Mouse (Mus musculus) neural tube, embryonic 13.5 days (tissue): ENCODE results near the gene Syce1. TPM values are rescaled to one million over a fixed set of nuclear protein-coding genes. Genes with fewer than 3 reads are reported as not detected.
"Not testable (repeated sequence)": the region's sequence is repeated elsewhere in the genome, so short reads cannot be mapped to it uniquely, and the experiment has no call there.

ENCODE experiments used
- ATAC-seq: fragments of 200-750 bp; cut with Nextera tagmentation; 2 replicates; pipeline ENCODE4 v1.8.0; 2017; ENCODE audit warnings: low read depth, mild to moderate bottlenecking, moderate TSS enrichment, moderate library complexity
- H3K27ac ChIP-seq: fragments of 300-500 bp; sonication (generic); replicated peaks from 2 replicates; pipeline ENCODE4 v1.5.1; 2015; ENCODE audit warnings: moderate library complexity, mild to moderate bottlenecking, inconsistent platforms
- H3K27me3 ChIP-seq: fragments of 300-500 bp; sonication (generic); 2 replicates; pipeline ENCODE4 v1.6.1; 2015; ENCODE audit warnings: mild to moderate bottlenecking, inconsistent platforms
- H3K36me3 ChIP-seq: fragments of 300-500 bp; sonication (generic); 2 replicates; pipeline ENCODE4 v1.6.1; 2015; ENCODE audit warnings: mild to moderate bottlenecking, inconsistent platforms
- H3K4me1 ChIP-seq: fragments of 300-500 bp; sonication (generic); replicated peaks from 2 replicates; pipeline ENCODE4 v1.6.1; 2015; ENCODE audit warnings: inconsistent platforms
- H3K4me2 ChIP-seq: fragments of 300-500 bp; sonication (generic); 2 replicates; pipeline ENCODE4 v1.6.1; 2015; ENCODE audit warnings: inconsistent platforms, mild to moderate bottlenecking, moderate library complexity
- H3K4me3 ChIP-seq: fragments of 300-500 bp; sonication (generic); 2 replicates; pipeline ENCODE4 v1.5.1; 2015; ENCODE audit warnings: mild to moderate bottlenecking, inconsistent platforms
- H3K9ac ChIP-seq: fragments of 300-500 bp; sonication (generic); 2 replicates; pipeline ENCODE4 v1.6.1; 2015; ENCODE audit warnings: moderate library complexity, mild to moderate bottlenecking, inconsistent platforms
- H3K9me3 ChIP-seq: fragments of 300-500 bp; sonication (generic); 2 replicates; pipeline ENCODE4 v1.6.1; 2016; ENCODE audit warnings: inconsistent platforms
- WGBS: fragments of 180-500 bp; shearing (Covaris S2); methylation state at CpG from one replicate; pipeline ENCODE4 v1.1.7; 2015; 5-methylcytosine and 5-hydroxymethylcytosine counted together
- polyA plus RNA-seq: library from polyadenylated mRNA; unstranded; fragments of >200 nt; fragmentation: Nextera tagmentation; extraction: Ambion mirVana; gene quantifications from 2 replicates; pipeline ENCODE4 v1.2.1, GENCODE M21; 2015

Gene Syce1
- polyA plus RNA-seq, 1 experiment from 2014 or later = 0.13 TPM

DNA sequence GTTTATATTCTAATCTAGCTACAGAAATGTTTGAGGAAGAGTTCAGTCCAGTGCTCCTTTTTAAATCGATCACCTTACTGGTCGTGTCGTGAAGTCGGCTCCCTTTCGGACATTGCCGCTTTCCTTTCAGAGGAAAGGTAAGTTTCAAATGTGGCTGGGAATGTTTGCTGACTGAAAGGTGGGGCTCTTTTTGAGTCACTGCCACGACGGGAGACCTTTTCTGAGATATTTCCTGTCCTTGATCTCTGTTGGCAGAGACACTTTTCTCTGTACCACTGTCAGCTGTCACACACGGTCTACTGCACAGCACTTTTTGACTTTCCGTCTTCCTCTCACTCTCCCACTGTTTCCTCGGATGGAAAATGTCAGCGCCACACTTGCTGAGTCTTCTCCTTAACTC, 25.2 kb upstream of the Syce1 start:
- H3K9me3 ChIP-seq = no peaks in the 10 kb centered on the region
- 92% methylated on average over 12 of the region's 12 CpGs for WGBS
- no peak for ATAC-seq

DNA sequence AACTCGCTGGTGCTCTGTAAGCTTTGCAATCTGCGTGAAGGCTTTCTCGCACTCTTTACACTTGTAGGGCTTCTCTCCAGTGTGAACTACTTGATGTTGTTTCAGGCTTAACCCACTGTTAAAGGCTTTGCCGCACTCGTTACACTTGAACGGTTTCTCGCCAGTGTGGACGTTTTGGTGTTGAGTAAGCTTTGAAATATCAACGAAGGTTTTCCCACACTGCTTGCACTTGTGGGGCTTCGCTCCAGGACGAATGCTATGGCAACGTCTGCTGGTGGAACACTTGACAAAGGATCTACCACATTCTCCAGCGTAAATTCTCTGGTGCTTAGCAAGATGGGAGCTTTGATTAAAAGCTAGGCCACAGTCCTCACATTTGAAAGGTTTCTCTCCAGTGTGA, 24.1 kb upstream of the Syce1 start:
- no peak for ATAC-seq
- Histone ChIP-seq H3K9me3 (no peaks in the 10 kb centered on the region), H3K9ac (no peak overlapping the region), H3K4me2 (no peak overlapping the region), H3K36me3 (peaks cover 41% of the 10 kb centered on the region), H3K27me3 (no peaks in the 10 kb centered on the region), H3K27ac (no peak overlapping the region), H3K4me1 (no peaks in the 10 kb centered on the region), H3K4me3 (no peak overlapping the region)
- 89% methylated on average over 13 of the region's 13 CpGs for WGBS

More for the DNA sequence above, 25.2 kb upstream of the Syce1 start:
- Histone ChIP-seq H3K9ac (no peak overlapping the region), H3K27me3 (no peaks in the 10 kb centered on the region), H3K4me2 (no peak overlapping the region), H3K4me3 (no peak overlapping the region), H3K36me3 (peaks cover 41% of the 10 kb centered on the region), H3K27ac (no peak overlapping the region), H3K4me1 (no peaks in the 10 kb centered on the region)

DNA sequence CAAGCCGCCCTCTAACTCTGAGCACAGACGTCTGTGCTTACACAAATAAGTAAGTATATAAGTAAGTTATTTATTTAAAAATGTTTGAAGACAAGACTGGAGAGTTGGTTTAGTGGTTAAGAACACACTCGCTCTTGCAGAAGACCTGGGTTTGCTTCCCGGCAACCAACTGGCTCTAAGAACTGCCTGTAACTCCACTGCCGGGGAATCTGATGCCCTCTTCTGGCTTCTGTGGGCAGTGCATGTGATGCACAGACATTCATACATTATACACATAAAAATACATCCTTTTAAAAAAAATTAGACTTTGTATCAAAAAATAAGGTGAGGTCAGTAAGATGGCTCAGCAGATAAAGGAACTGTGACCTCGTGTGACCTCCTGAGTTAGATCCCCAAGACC, 22.8 kb upstream of the Syce1 start:
- Histone ChIP-seq H3K4me2 (no peak overlapping the region), H3K36me3 (peaks cover 41% of the 10 kb centered on the region), H3K4me3 (no peak overlapping the region), H3K27ac (no peak overlapping the region), H3K9ac (no peak overlapping the region), H3K9me3 (no peaks in the 10 kb centered on the region), H3K27me3 (no peaks in the 10 kb centered on the region), H3K4me1 (no peaks in the 10 kb centered on the region)
- 94% methylated on average over 6 of the region's 6 CpGs for WGBS
- ATAC-seq = no peak

DNA sequence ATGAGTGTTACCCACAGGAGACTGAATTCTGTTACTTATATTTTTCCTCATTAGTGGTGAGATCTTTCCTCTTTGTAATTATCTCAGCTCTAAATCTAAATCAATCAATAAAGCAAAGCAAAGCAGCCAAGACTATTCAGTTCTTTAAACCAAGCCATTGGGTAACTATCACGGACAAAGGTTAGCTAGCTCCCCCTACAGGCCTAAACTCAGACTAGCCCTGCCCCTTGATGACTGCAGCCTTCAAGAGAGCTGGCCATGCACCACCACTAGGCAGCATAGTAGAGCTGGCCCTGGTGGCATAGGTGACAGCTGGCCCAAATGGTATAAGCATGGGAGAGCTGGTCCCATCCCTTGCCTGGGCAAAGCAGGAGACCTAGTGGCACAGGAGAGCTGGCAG, 18.1 kb upstream of the Syce1 start:
- Histone ChIP-seq H3K36me3 (peaks cover 12% of the 10 kb centered on the region), H3K9ac (no peak overlapping the region), H3K4me2 (no peak overlapping the region), H3K9me3 (no peaks in the 10 kb centered on the region), H3K4me3 (no peak overlapping the region), H3K27ac (no peak overlapping the region), H3K4me1 (no peaks in the 10 kb centered on the region), H3K27me3 (no peaks in the 10 kb centered on the region)
- no peak for ATAC-seq
- WGBS = 22% methylated on average over 1 of the region's 1 CpGs

DNA sequence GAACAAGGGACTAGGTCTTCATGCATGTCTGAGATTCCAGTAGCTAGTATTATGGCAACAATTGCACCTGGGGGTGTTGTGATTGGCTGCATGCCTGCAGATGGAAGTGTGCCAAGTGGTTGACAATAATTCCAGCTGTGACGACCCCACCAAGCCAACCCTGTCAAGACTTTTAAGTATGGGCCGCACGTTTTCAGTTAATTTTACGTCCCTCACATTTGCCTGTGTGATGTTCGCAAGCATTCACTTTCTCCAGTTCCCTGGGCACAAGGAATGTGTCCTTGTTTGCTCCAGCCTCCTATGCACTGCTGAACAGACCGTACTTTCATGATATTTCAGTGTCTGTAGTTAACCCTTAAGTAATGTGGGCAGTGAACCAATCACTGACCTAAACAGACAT, 15.0 kb upstream of the Syce1 start:
- H3K9ac ChIP-seq = no peak overlapping the region
- no peak overlapping the region for H3K4me2 ChIP-seq
- H3K27ac ChIP-seq = no peak overlapping the region
- H3K4me1 ChIP-seq = no peaks in the 10 kb centered on the region
- peaks cover 6% of the 10 kb centered on the region for H3K36me3 ChIP-seq
- no peak overlapping the region for H3K4me3 ChIP-seq
- 61% methylated on average over 6 of the region's 6 CpGs for WGBS
- no peaks in the 10 kb centered on the region for H3K27me3 ChIP-seq
- no peaks in the 10 kb centered on the region for H3K9me3 ChIP-seq
- ATAC-seq = no peak

DNA sequence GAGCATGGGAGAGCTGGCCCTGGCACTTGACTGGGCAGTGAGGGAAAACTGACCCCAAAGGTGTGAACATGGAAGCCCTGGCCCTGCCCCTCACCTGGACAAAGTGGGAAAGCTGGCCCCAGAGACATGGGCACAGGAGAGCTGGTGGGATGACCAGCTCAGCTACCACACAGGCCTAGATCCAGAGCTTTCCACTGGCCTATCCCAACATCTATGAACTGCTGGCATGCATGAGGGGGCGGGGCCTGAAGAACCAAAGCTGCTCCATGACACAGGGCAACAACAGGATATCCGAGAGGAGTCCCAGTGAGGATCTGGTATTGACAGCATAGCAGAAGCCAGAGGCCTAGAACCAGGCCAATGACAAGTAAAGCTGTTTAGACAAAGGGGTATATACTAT, 10.6 kb upstream of the Syce1 start:
- H3K36me3 ChIP-seq = no peaks in the 10 kb centered on the region
- H3K4me3 ChIP-seq = no peak overlapping the region
- no peak overlapping the region for H3K9ac ChIP-seq
- no peaks in the 10 kb centered on the region for H3K4me1 ChIP-seq
- H3K9me3 ChIP-seq = no peaks in the 10 kb centered on the region
- no peaks in the 10 kb centered on the region for H3K27me3 ChIP-seq
- no peak for ATAC-seq
- no peak overlapping the region for H3K27ac ChIP-seq
- 64% methylated on average over 2 of the region's 2 CpGs for WGBS
- no peak overlapping the region for H3K4me2 ChIP-seq

DNA sequence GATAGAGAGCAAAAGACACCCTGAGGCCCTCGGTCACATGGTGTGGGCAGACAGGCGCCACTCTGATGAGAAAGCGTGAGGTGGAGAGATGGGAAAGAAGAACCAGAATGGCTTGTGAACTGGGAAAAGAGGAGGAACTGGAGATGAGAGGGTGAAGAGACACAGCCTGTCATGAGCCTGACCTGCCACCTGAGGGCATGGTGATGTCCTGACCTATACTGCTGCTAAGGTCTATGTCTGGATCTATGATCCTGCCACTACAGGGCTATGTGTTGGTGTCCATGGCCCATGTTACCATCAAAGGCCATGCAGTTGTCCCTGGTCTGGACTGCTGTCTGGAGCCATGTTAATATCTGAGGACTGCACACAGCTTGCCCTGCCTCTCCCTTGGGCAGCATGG, 10.0 kb upstream of the Syce1 start:
- WGBS = 86% methylated on average over 3 of the region's 3 CpGs
- Histone ChIP-seq H3K27ac (no peak overlapping the region), H3K27me3 (no peaks in the 10 kb centered on the region), H3K4me3 (no peak overlapping the region), H3K36me3 (no peaks in the 10 kb centered on the region), H3K4me1 (no peaks in the 10 kb centered on the region), H3K9ac (no peak overlapping the region), H3K9me3 (no peaks in the 10 kb centered on the region), H3K4me2 (no peak overlapping the region)
- ATAC-seq = no peak

DNA sequence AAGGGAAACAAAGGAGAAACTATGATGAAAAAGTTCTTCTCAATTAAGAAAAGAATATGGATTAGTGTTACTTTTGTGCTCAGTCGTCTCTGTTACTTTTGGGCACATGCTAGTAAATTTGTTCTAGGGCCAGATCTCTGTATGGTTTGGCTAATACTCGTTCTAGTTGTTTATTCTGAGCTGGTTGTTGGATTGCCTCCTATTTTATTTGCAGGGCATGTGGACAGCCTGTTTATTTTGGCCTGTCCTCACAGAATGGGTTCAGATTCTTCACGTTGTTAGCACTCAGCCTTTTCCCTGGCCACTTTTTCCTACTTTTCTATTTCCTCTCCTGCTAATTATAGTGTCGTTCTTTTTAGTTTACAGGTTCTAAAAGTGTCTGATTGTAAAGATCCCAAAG, 5.9 kb upstream of the Syce1 start:
- WGBS = 72% methylated on average over 4 of the region's 4 CpGs
- H3K9me3 ChIP-seq = no peaks in the 10 kb centered on the region
- H3K9ac ChIP-seq = no peak overlapping the region

DNA sequence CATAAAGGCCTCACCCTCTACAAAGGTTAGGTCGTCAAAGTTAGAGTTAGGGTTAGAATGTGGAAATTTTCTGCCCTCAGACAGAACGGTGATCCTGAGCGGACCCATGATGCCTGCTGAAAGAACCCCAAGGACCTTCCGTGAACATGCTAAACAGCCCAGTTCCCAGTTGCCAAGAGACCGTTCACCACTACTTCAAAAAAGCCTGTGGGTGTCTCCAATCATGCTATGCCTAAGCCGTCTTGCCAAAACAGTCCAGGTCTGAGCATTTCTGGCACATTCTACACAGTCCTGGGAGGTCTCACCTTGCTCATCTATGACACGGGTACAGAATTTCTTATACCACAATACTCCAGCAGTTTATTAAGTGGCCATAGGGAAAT, 392 bp upstream of the Syce1 start:
- no peak for ATAC-seq
- no peaks in the 10 kb centered on the region for H3K27me3 ChIP-seq
- H3K9ac ChIP-seq = no peak overlapping the region
- no peaks in the 10 kb centered on the region for H3K9me3 ChIP-seq
- H3K4me1 ChIP-seq = no peaks in the 10 kb centered on the region
- H3K4me2 ChIP-seq = no peak overlapping the region
- no peaks in the 10 kb centered on the region for H3K36me3 ChIP-seq
- no peak overlapping the region for H3K27ac ChIP-seq
- no peak overlapping the region for H3K4me3 ChIP-seq
- 89% methylated on average over 7 of the region's 7 CpGs for WGBS

More for the DNA sequence above, 5.9 kb upstream of the Syce1 start:
- no peak overlapping the region for H3K4me3 ChIP-seq
- H3K4me2 ChIP-seq = no peak overlapping the region
- no peak for ATAC-seq
- H3K27me3 ChIP-seq = no peaks in the 10 kb centered on the region
- H3K27ac ChIP-seq = no peak overlapping the region
- H3K36me3 ChIP-seq = no peaks in the 10 kb centered on the region
- H3K4me1 ChIP-seq = no peaks in the 10 kb centered on the region

DNA sequence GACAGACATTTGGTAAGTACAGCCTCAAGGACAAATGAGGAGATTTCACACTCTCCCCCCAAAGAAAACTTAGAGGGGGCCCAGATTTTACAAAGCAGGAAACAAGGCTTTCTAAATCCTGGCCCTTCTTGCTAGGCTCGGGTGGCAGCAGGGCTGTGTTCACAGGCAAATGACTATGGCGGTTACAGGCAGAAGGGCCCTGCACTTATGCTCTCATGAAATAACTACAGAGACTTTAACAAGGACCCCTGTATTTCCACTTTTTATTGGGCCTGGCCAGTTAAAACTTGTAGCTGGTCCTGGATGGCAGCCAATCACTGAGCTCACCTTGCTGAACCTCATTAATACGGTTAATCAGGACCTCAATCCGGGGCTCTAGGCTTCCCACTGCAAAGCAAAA, 7.1 kb downstream of the Syce1 start:
- no peaks in the 10 kb centered on the region for H3K36me3 ChIP-seq
- no peak for ATAC-seq

DNA sequence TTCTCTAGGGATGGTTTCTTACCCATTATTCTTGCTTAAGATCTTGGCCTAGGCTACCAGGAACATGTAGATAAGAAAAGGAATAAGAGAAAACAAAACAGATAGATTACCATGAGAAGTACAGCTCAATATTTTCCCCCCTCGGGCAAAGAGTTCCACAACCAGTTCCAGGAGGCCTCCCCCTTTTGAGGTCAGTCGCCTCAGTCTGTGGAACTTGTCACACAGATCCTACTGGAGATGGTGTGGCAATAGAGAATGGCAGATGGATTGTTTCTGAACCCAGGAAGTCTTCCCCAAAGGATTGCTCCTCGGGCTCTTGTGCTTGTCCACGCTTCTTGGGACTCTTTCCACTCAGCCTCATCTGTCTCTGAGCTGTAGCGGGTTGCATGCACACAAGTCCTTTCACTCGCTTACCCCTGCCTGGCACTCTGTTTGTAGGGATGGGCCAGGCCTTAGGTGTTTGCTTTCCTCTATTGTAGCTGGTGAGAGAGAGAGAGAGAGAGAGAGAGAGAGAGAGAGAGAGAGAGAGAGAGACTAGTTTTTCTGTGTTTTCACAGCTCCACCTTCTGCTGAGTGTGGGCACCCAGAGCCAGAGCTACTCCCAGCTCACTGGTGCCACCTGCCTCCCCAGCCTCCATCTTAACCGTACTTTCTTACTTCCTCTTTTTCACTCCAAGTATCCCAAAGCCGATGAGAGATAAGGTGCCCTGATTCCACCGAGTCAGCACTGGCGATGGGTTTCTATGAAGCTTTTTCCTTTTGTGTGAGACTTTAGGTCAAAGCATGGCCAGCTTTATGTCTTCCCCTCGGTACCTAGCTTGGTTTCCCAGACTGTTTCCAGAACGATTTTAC, 21.5 kb downstream of the Syce1 start:
- no peak for ATAC-seq
- H3K4me2 ChIP-seq = no peak overlapping the region
- H3K27me3 ChIP-seq = no peaks in the 10 kb centered on the region
- no peaks in the 10 kb centered on the region for H3K9me3 ChIP-seq
- no peak overlapping the region for H3K27ac ChIP-seq
- no peak overlapping the region for H3K4me3 ChIP-seq
- H3K4me1 ChIP-seq = no peaks in the 10 kb centered on the region
- 79% methylated on average over 12 of the region's 12 CpGs for WGBS
- no peaks in the 10 kb centered on the region for H3K36me3 ChIP-seq
- no peak overlapping the region for H3K9ac ChIP-seq

More for the DNA sequence above, 7.1 kb downstream of the Syce1 start:
- H3K27ac ChIP-seq = no peak overlapping the region
- 87% methylated on average over 4 of the region's 4 CpGs for WGBS
- no peak overlapping the region for H3K9ac ChIP-seq
- no peak overlapping the region for H3K4me2 ChIP-seq
- H3K4me3 ChIP-seq = no peak overlapping the region
- no peaks in the 10 kb centered on the region for H3K27me3 ChIP-seq
- H3K9me3 ChIP-seq = no peaks in the 10 kb centered on the region
- H3K4me1 ChIP-seq = no peaks in the 10 kb centered on the region

DNA sequence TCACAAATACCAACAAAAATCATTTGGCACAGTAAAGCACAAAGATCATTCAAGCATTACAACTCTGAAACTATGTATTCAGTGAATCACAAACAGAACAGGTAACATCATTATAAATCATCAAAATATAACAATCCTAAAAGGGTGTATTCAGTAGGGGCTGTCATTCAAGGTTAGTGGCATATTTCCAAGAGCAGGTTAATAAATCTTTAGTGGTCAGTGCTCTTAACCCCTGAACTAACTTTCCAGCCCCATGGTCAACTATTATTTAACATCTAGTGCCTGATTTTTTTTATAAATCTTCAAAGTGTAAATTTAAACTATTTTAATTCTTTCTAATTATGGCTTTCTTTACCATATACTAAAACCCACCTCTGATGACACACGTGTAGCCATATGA, 22.3 kb downstream of the Syce1 start:
- not testable (repeated sequence) for H3K9ac ChIP-seq, H3K36me3 ChIP-seq, ATAC-seq, H3K27ac ChIP-seq, H3K4me1 ChIP-seq, H3K9me3 ChIP-seq, H3K27me3 ChIP-seq, H3K4me3 ChIP-seq, H3K4me2 ChIP-seq
- WGBS = 74% methylated on average over 1 of the region's 1 CpGs

DNA sequence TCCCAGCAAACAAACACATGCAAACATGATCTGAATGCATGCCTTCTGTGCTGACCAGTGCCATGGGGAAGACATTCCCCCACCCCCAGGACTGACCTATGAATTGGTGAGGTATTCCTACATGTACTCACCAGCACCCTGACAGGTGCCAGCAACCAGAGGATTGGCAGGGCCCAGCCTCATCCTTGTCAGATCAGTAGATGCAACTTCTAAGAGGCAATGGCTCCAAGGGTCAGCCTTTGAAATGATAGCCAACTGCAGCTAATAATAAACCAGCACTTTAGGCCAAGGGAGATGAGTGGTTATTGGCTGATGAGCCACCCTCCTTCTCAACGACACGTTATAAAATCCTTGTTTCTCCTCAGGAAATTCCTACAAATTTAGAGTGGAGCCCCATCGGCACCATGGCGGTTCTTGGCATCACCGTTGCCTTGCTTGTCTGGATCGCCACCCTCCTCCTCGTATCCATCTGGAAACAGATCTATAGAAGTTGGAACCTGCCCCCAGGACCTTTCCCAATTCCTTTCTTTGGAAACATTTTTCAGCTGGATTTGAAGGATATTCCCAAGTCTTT, 24.1 kb downstream of the Syce1 start, which contains the start of gene Cyp2e1:
Cyp2e1 (plus strand) TSS at position 293 of the 574 bp plus-strand sequence.
- H3K4me2 ChIP-seq = no peak within 1 kb of the TSS
- WGBS = 78% methylated on average over 7 of the region's 7 CpGs
- no peak within 1 kb of the TSS for H3K27ac ChIP-seq
- ATAC-seq = no peak
- H3K4me1 ChIP-seq = no peaks in the 10 kb centered on the region
- H3K4me3 ChIP-seq = no peak within 1 kb of the TSS
- H3K9me3 ChIP-seq = no peaks in the 10 kb centered on the region
- no peaks in the 10 kb centered on the region for H3K36me3 ChIP-seq
- no peak within 1 kb of the TSS for H3K9ac ChIP-seq
- H3K27me3 ChIP-seq = no peaks in the 10 kb centered on the region
